Mouse (Mus musculus) midbrain, embryonic 16.5 days (tissue): ENCODE data around the gene Gal3st3. TPM values are rescaled to one million over a fixed set of nuclear protein-coding genes. Genes with fewer than 3 reads are reported as not detected.
A peak's percentile ranks its signal among the peaks of the same experiment; 100 is the strongest.

ENCODE experiments used
- ATAC-seq: fragments of 200-750 bp; cut with Nextera tagmentation; 2 replicates; pipeline ENCODE4 v1.8.0; 2017; ENCODE audit warnings: moderate TSS enrichment
- H3K27ac ChIP-seq: fragments of 300-500 bp; sonication (generic); 2 replicates; pipeline ENCODE4 v1.5.1; 2014; ENCODE audit warnings: mild to moderate bottlenecking, low read length, mixed read lengths
- H3K27me3 ChIP-seq: fragments of 300-500 bp; sonication (generic); 2 replicates; pipeline ENCODE4 v1.6.1; 2014; ENCODE audit warnings: low read depth, low read length, mixed read lengths; ENCODE audit not compliant: control insufficient read depth, insufficient read depth
- H3K36me3 ChIP-seq: fragments of 300-500 bp; sonication (generic); 2 replicates; pipeline ENCODE4 v1.6.1; 2014; ENCODE audit warnings: mild to moderate bottlenecking, low read length, moderate library complexity, mixed read lengths; ENCODE audit not compliant: control insufficient read depth, insufficient read depth
- H3K4me1 ChIP-seq: fragments of 300-500 bp; sonication (generic); 2 replicates; pipeline ENCODE4 v1.6.1; 2014; ENCODE audit warnings: mild to moderate bottlenecking, low read length, mixed read lengths; ENCODE audit not compliant: control insufficient read depth, insufficient read depth
- H3K4me2 ChIP-seq: fragments of 300-500 bp; sonication (generic); 2 replicates; pipeline ENCODE4 v1.6.1; 2014; ENCODE audit warnings: mild to moderate bottlenecking, low read length, mixed read lengths
- H3K4me3 ChIP-seq: fragments of 300-500 bp; sonication (generic); 2 replicates; pipeline ENCODE4 v1.5.1; 2014; ENCODE audit warnings: low read depth, mild to moderate bottlenecking, low read length, moderate library complexity, mixed read lengths
- H3K9ac ChIP-seq: fragments of 300-500 bp; sonication (generic); 2 replicates; pipeline ENCODE4 v1.6.1; 2014; ENCODE audit warnings: low read depth, low read length, mixed read lengths
- H3K9me3 ChIP-seq: fragments of 300-500 bp; sonication (generic); replicated peaks from 2 replicates; pipeline ENCODE4 v1.6.1; 2014; ENCODE audit warnings: mild to moderate bottlenecking, low read length, mixed read lengths; ENCODE audit not compliant: control insufficient read depth, poor library complexity, severe bottlenecking
- WGBS: fragments of 180-500 bp; shearing (Covaris S2); extraction: QIAGEN DNeasy Blood & Tissue Kit; methylation state at CpG from one replicate; pipeline ENCODE4 v1.1.7; 2014; 5-methylcytosine and 5-hydroxymethylcytosine counted together
- polyA plus RNA-seq: library from polyadenylated mRNA; unstranded; fragments of >200 nt; fragmentation: Nextera tagmentation; extraction: Ambion mirVana; gene quantifications from 2 replicates; pipeline ENCODE4 v1.2.1, GENCODE M21; 2015

Gal3st3 gene
- polyA plus RNA-seq, 1 experiment from 2014 or later = 49.4 TPM

DNA sequence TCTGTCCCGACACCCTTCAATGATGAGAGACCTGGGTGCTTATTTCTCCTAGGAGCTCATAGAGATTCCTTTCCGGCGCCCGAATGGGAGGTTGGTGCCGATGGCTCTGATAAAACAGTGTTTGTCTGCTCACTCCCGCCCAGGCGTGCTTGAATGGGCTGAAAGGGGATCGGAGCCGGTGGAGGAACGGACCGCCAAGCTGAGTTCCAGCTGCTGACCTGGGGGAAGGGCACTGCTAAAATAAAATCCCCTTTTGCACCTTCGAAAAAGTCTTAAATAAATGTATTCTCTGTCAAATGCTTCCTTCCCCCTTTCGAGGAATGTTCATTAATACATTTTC, 2.4 kb upstream of the Gal3st3 start:
- Histone ChIP-seq H3K4me3 (peak overlapping the region; percentile 92), H3K4me2 (peak overlapping the region; percentile 62), H3K9ac (peak overlapping the region; percentile 63), H3K36me3 (peaks cover 13% of the 10 kb centered on the region), H3K9me3 (no peaks in the 10 kb centered on the region), H3K4me1 (peaks cover 47% of the 10 kb centered on the region), H3K27ac (peak overlapping the region; percentile 83), H3K27me3 (no peaks in the 10 kb centered on the region)
- peak; percentile 26 for ATAC-seq
- WGBS = 5% methylated on average over 13 of the region's 13 CpGs

DNA sequence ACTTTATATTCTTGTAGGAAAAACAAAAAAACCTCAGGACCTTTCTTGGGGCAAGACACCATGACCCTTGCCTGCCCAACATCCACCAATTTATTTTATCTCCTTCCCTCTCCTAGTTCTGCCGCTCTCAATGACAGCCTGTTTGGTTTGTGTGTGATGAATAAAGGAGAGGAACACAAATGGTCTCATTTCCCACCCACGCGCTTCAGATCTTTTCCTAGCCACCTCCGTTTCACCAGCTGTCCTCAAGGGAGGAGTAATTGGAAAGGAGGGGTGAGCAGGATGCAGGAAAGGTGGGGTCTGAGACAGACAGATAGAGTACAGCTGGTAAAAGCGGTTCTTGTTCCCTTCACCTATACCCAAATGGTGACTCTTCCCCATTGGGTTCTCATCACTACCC, 1.5 kb upstream of the Gal3st3 start:
- Histone ChIP-seq H3K4me1 (peaks cover 48% of the 10 kb centered on the region), H3K4me3 (no peak overlapping the region), H3K9ac (no peak overlapping the region; the same call in 1 of the 2 replicates), H3K4me2 (no peak overlapping the region), H3K36me3 (peaks cover 9% of the 10 kb centered on the region), H3K9me3 (no peaks in the 10 kb centered on the region), H3K27ac (no peak overlapping the region), H3K27me3 (no peaks in the 10 kb centered on the region)
- 86% methylated on average over 5 of the region's 5 CpGs for WGBS
- no peak for ATAC-seq

DNA sequence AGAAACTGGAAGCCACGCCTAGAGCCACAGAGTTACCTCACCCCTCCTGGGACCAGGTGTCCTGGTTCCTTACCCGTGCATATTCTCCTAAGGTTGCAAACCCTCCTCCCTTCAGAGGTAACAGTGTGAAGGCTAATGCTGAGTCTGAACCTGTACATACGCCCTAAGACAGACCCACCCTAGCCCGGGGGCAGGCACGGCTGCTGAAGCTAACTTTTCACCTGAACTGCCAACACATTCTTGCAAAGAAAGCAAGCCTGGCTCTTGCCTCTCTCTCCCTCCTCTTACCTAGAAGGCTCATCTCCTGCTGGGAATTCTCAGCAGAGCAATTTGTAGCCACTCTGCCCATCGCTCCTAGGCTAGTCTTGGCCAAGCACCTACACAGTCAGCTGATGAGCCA, 2.5 kb downstream of the Gal3st3 start:
- Histone ChIP-seq H3K27ac (no peak overlapping the region), H3K9me3 (no peaks in the 10 kb centered on the region), H3K9ac (no peak overlapping the region), H3K4me2 (no peak overlapping the region), H3K4me3 (no peak overlapping the region), H3K27me3 (no peaks in the 10 kb centered on the region), H3K4me1 (peaks cover 33% of the 10 kb centered on the region), H3K36me3 (peaks cover 9% of the 10 kb centered on the region)
- 92% methylated on average over 6 of the region's 6 CpGs for WGBS
- ATAC-seq = no peak

DNA sequence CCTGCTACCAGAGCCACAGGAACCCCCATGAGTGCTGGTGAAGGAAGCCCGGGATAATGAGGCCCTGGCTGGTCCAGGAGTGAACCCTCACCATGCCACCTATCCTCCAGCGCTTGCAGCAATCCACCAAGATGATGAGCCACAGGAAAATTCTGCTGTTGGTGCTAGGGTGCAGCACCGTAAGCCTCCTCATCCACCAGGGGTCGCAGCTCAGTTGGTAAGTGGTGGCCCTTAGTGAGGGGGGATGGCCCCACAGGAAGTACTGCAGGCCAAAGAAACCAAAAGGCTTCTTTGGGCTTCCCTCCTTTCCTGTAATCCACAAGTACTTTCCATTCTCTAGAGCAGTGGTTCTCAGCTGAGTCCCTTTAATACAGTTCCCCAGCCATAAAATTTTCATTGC, 4.3 kb downstream of the Gal3st3 start:
- H3K36me3 ChIP-seq = peaks cover 25% of the 10 kb centered on the region
- H3K4me3 ChIP-seq = no peak overlapping the region
- H3K4me2 ChIP-seq = no peak overlapping the region
- H3K27ac ChIP-seq = no peak overlapping the region
- 14% methylated on average over 4 of the region's 4 CpGs for WGBS
- no peaks in the 10 kb centered on the region for H3K27me3 ChIP-seq
- no peak for ATAC-seq
- H3K9ac ChIP-seq = no peak overlapping the region
- H3K9me3 ChIP-seq = no peaks in the 10 kb centered on the region; the same call in 1 of the 2 replicates
- H3K4me1 ChIP-seq = peaks cover 20% of the 10 kb centered on the region

DNA sequence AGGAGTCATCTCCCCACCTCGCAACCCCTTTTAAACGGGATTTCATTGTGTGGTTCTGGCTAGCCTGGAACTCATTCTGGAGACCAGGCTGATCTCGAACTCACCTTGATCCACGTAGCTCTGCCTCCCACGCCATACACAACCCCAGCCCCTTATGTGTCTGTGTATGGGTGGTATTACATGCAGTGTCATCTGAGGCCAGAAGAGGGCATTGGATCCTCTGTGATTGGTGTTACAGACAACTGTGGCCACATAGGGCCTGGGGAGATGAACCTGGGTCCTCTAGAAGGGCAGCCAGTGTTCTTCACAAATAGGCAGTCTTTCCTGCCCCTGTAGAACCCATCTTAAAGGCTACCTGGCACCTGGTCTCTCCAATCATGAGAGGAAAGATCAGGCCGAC, 8.1 kb downstream of the Gal3st3 start:
- H3K9ac ChIP-seq = no peak overlapping the region
- no peak overlapping the region for H3K4me2 ChIP-seq
- ATAC-seq = no peak

DNA sequence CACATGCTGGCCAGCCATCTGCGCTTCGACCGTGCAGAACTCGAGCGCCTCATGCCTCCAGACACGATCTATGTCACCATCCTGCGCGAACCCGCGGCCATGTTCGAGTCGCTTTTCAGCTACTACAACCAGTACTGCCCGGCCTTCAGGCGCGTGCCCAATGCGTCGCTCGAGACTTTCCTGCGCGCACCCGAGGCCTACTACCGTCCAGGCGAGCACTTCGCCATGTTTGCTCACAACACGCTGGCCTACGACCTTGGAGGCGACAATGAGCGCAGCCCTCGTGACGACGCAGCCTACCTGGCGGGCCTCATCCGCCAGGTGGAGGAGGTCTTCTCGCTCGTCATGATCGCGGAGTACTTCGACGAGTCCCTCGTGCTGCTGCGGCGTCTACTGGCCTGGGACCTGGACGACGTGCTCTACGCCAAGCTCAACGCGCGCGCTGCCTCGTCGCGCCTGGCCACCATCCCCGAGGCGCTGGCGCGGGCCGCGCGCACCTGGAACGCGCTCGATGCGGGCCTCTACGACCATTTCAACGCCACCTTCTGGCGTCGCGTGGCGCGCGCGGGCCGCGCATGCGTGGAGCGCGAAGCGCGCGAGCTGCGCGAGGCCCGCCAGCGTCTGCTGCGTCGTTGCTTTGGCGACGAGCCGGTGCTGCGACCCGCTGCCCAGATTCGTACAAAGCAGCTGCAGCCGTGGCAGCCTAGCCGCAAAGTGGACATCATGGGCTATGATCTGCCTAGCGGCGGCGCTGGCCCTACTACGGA, 9.0 kb downstream of the Gal3st3 start:
- Histone ChIP-seq H3K4me1 (no peaks in the 10 kb centered on the region), H3K36me3 (peaks cover 32% of the 10 kb centered on the region), H3K27ac (no peak overlapping the region), H3K4me2 (no peak overlapping the region), H3K4me3 (no peak overlapping the region), H3K9me3 (no peaks in the 10 kb centered on the region; the same call in 1 of the 2 replicates), H3K9ac (no peak overlapping the region), H3K27me3 (no peaks in the 10 kb centered on the region)
- WGBS = 47% methylated on average over 98 of the region's 98 CpGs
- ATAC-seq = no peak

More for the DNA sequence above, 8.1 kb downstream of the Gal3st3 start:
- Histone ChIP-seq H3K9me3 (no peaks in the 10 kb centered on the region; the same call in 1 of the 2 replicates), H3K4me3 (no peak overlapping the region), H3K27ac (no peak overlapping the region), H3K4me1 (no peaks in the 10 kb centered on the region), H3K27me3 (no peaks in the 10 kb centered on the region), H3K36me3 (peaks cover 32% of the 10 kb centered on the region)
- 89% methylated on average over 6 of the region's 6 CpGs for WGBS

DNA sequence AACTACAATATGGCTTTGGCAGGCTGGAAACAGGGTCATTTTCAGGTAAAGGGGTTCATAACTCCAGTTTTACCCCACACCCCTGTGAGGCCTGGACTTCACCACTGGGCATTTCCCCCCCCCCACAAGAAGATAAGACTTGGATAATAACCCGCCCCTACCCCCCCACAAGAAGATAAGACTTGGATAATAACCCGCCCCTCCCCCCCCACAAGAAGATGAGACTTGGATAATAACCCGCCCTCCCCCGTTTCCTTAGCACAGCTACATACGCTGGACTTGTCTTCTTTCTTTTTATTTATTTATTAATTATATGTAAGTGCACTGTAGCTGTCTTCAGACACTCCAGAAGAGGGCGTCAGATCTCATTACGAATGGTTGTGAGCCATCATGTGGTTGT, 10.9 kb downstream of the Gal3st3 start:
- Histone ChIP-seq H3K4me1 (no peaks in the 10 kb centered on the region), H3K4me2 (no peak overlapping the region), H3K9ac (no peak overlapping the region), H3K4me3 (no peak overlapping the region), H3K27ac (no peak overlapping the region), H3K36me3 (peaks cover 27% of the 10 kb centered on the region), H3K27me3 (no peaks in the 10 kb centered on the region), H3K9me3 (no peaks in the 10 kb centered on the region; the same call in 1 of the 2 replicates)
- no peak for ATAC-seq
- 84% methylated on average over 7 of the region's 7 CpGs for WGBS

DNA sequence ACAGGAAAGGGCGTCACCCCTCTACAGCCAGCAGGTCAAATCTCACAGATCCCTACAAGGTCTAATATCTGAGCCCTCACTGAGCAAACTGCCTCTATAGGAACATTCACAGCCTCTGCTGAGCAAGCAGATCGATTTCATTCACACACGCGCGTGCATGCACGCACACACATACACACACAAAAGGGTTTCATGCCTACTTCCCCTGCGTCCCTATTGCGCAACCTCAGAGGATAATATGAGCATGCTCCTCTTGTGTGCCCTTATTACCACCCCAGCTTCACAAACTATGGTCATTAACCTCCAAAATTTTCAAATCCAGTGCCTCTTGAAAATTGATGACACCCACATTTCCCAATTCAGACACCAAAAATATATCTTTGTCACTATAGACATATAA, 15.1 kb downstream of the Gal3st3 start:
- Histone ChIP-seq H3K27me3 (no peaks in the 10 kb centered on the region), H3K4me1 (no peaks in the 10 kb centered on the region), H3K4me3 (no peak overlapping the region), H3K27ac (no peak overlapping the region), H3K36me3 (no peaks in the 10 kb centered on the region), H3K4me2 (no peak overlapping the region), H3K9me3 (0 out of 2 replicates have a peak, but pooled peaks cover 4% of the 10 kb centered on the region), H3K9ac (no peak overlapping the region)
- ATAC-seq = no peak
- 90% methylated on average over 8 of the region's 8 CpGs for WGBS

DNA sequence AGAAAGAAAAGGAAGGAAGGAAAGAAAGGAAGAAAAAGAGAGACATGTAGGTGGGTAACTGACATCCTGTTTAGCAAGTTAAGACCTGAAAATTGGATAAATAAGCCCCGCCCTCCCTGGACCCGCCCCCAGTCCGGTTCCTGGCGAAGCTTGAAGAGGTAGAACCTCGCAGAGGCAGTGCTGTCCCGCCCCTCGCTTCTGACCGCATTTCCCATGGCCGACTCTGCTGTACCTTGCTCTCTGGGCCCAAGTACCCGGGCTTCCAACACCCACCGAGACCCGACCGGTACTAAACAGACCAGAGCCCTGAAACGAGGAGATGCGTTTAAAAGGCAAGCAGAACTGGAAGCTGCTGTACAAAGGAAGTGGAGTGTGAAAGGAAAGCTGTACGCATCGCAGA, 25.7 kb downstream of the Gal3st3 start:
- H3K27me3 ChIP-seq = no peaks in the 10 kb centered on the region
- no peak for ATAC-seq
- no peak overlapping the region for H3K27ac ChIP-seq
- no peaks in the 10 kb centered on the region for H3K9me3 ChIP-seq
- no peaks in the 10 kb centered on the region for H3K4me1 ChIP-seq
- 56% methylated on average over 17 of the region's 17 CpGs for WGBS
- no peaks in the 10 kb centered on the region for H3K36me3 ChIP-seq
- no peak overlapping the region for H3K4me3 ChIP-seq
- no peak overlapping the region for H3K4me2 ChIP-seq
- no peak overlapping the region for H3K9ac ChIP-seq
